Mouse (Mus musculus) heart, adult 9 months (tissue): ENCODE measurements around the gene Abcf2.

ENCODE experiments used
- DNase-seq, 2 experiments: peaks; one replicate each; pipeline ENCODE4 v3.0.0; 2022; ENCODE audit warnings: low spot score in 2 of 2

The Abcf2 gene

DNA sequence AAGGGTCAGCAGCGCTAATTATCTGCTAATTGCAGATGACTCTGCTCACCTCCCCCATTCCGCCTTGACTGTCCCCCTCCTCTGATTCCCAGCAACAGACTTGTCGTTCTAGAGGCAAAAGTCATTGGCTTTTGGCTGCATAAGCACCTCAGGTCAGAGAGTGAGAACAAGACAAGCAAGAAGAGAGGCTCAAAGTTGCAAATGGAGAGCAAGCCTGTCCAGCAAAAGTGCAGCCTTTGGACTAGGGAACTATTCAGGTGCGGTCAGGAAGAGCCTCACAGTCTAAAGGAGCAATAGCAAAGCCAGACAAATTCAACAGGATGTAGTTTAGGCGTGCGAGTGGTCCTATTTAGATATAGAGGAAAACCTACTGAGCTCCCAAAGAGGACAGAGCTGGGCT is 49.5 kb downstream of the Abcf2 start:
- no peak for DNase-seq

- DNase-seq, result no peak
Measured at GRCm38 (mm10) chr5:24526889-24527230, 50.4 kb downstream of the Abcf2 start, which contains the start of gene Gbx1. Gene Gbx1, minus strand, starts transcription at chr5:24527202.

DNA sequence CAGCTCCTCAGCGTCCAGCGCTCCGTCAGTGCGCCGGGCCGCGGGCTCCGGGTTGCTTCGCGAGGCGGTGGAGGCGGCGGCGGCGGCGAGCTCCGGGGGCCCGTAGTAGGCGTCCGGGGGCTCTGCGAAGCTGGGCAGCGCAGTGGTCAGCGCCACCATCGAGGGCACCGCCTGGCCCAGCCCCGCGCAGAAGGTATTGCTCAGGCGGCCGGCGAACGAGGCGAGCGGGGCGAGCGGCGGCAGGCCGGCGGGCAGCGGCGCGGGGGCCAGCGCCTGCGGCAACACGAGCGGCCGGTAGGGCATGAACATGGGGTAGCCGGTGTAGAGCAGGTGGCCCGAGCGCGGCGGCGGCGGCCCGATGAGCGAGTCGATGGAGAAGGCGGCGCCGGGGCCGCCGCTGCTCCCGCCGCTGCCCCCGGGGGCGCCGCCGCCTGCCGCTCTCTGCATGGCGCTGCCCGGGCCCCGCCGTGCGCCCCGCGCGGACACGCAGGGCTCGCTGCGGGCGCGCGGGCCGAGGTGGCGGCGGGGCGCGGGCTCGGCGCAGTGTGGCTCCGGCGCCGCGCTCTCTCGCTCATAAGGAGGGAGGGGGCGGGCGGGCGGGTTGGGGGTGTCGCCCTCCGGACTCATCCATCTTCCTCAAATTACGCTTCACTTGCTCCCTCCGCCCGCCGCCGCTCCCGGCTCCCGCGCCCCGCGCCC is 50.9 kb downstream of the Abcf2 start:
- DNase-seq, result no peak

- no peak for DNase-seq
Measured at GRCm38 (mm10) chr5:24525360-24526189, 51.7 kb downstream of the Abcf2 start.

DNA sequence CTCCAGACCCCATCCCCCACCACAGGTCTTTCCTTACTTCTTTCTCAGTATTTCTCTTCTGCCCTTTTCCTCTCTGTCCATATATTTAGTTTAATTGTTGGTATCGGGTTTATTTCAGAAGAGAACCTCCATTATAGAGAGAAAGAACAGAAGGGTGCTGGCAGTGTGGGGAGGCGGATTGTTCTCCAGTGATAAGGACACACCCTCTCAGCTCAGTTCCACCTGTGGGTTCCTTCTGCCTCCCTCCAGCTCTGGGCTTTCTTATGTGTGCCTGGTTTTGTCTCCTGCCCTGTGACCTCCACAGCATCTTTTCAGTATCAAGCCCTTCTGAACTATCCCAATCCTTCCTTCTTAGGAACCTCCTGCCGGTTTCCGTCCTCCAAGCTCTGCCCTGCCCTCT is 52.7 kb downstream of the Abcf2 start:
- no peak for DNase-seq

- DNase-seq, result no peak
Measured at GRCm38 (mm10) chr5:24523806-24524205, 53.5 kb downstream of the Abcf2 start.

DNA sequence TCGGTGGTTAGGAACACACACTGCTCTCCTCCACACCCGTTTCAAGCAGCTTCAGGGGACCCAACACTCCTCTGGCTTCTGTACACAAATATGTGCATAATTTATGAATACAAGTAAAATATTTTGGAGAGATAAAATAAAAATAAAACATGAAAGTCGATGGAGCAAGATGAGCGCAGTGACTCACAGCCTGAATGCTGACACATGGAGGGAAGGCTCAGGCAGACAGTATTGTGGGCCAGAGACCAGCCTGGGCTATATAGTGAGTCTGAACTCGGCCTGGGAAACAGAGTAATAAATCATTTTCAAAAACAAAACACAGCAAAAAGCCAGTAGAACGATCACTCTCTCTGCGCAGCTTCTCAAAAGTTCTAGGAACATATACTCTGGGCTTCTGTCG is 55.9 kb downstream of the Abcf2 start:
- no peak for DNase-seq
